Mouse (Mus musculus) neural tube, embryonic 11.5 days (tissue): ENCODE measurements around the gene Fam160b1. TPM values are rescaled to one million over a fixed set of nuclear protein-coding genes. Genes with fewer than 3 reads are reported as not detected.
A peak's percentile ranks its signal among the peaks of the same experiment; 100 is the strongest.

Experiments used
- ATAC-seq: fragments of 200-750 bp; cut with Nextera tagmentation; 2 replicates; pipeline ENCODE4 v1.8.0; 2017; ENCODE audit warnings: moderate number of reproducible peaks, mild to moderate bottlenecking, moderate TSS enrichment, moderate library complexity; ENCODE audit not compliant: insufficient read depth, low FRiP score, low TSS enrichment
- DNase-seq: peaks from one replicate; pipeline ENCODE4 v3.0.0-alpha.2; 2015; ENCODE audit warnings: low spot score
- H3K27ac ChIP-seq: fragments of 300-500 bp; sonication (generic); 2 replicates; pipeline ENCODE4 v1.5.1; 2014; ENCODE audit warnings: low read depth, mild to moderate bottlenecking, low read length
- H3K27me3 ChIP-seq: fragments of 300-500 bp; sonication (generic); 2 replicates; pipeline ENCODE4 v1.6.1; 2014; ENCODE audit warnings: mild to moderate bottlenecking, low read length, mixed read lengths; ENCODE audit not compliant: control insufficient read depth, insufficient read depth
- H3K36me3 ChIP-seq: fragments of 300-500 bp; sonication (generic); 2 replicates; pipeline ENCODE4 v1.6.1; 2014; ENCODE audit warnings: mild to moderate bottlenecking, low read length, moderate library complexity, mixed read lengths; ENCODE audit not compliant: control insufficient read depth, insufficient read depth
- H3K4me1 ChIP-seq: fragments of 300-500 bp; sonication (generic); 2 replicates; pipeline ENCODE4 v1.6.1; 2014; ENCODE audit warnings: low read length, mixed read lengths; ENCODE audit not compliant: control insufficient read depth, insufficient read depth
- H3K4me2 ChIP-seq: fragments of 300-500 bp; sonication (generic); 2 replicates; pipeline ENCODE4 v1.6.1; 2014; ENCODE audit warnings: low read depth, mild to moderate bottlenecking, moderate library complexity
- H3K4me3 ChIP-seq: fragments of 300-500 bp; sonication (generic); 2 replicates; pipeline ENCODE4 v1.5.1; 2014; ENCODE audit warnings: low read depth, low read length
- H3K9ac ChIP-seq: fragments of 300-500 bp; sonication (generic); 2 replicates; pipeline ENCODE4 v1.6.1; 2014; ENCODE audit warnings: mild to moderate bottlenecking, low read length
- H3K9me3 ChIP-seq: fragments of 300-500 bp; sonication (generic); 2 replicates; pipeline ENCODE4 v1.6.1; 2016; ENCODE audit warnings: low read length; ENCODE audit not compliant: control insufficient read depth
- WGBS: fragments of 180-500 bp; shearing (Covaris S2); extraction: QIAGEN DNeasy Blood & Tissue Kit; methylation state at CpG from one replicate; pipeline ENCODE4 v1.1.7; 2014; 5-methylcytosine and 5-hydroxymethylcytosine counted together
- polyA plus RNA-seq: library from polyadenylated mRNA; unstranded; fragments of >200 nt; fragmentation: Nextera tagmentation; extraction: Ambion mirVana; gene quantifications from 2 replicates; pipeline ENCODE4 v1.2.1, GENCODE M21; 2014

Gene Fam160b1
- polyA plus RNA-seq, 1 experiment from 2014 or later, result 17.7 TPM

GRCm38 (mm10) chr19:57413918-57414317 lies 53.4 kb downstream of the Fam160b1 start:
- H3K4me3 ChIP-seq, result no peak overlapping the region
- H3K27me3 ChIP-seq, result no peaks in the 10 kb centered on the region
- no peak for ATAC-seq
- H3K4me1 ChIP-seq, result peaks cover 6% of the 10 kb centered on the region
- WGBS, result 84% methylated on average over 6 of the region's 6 CpGs
- DNase-seq, result no peak
- H3K9ac ChIP-seq, result no peak overlapping the region
- no peak overlapping the region for H3K4me2 ChIP-seq
- no peaks in the 10 kb centered on the region for H3K36me3 ChIP-seq
- no peaks in the 10 kb centered on the region for H3K9me3 ChIP-seq
- H3K27ac ChIP-seq, result no peak overlapping the region

GRCm38 (mm10) chr19:57415031-57415807 lies 54.7 kb downstream of the Fam160b1 start:
- 88% methylated on average over 8 of the region's 8 CpGs for WGBS
- Histone ChIP-seq H3K9ac (no peak overlapping the region), H3K36me3 (no peaks in the 10 kb centered on the region), H3K27me3 (no peaks in the 10 kb centered on the region), H3K27ac (no peak overlapping the region), H3K9me3 (no peaks in the 10 kb centered on the region), H3K4me2 (no peak overlapping the region), H3K4me1 (peaks cover 6% of the 10 kb centered on the region), H3K4me3 (no peak overlapping the region)
- no peak for ATAC-seq
- no peak for DNase-seq

- peak; percentile 21 for DNase-seq
- Histone ChIP-seq H3K27ac (no peak overlapping the region), H3K9ac (no peak overlapping the region), H3K27me3 (no peaks in the 10 kb centered on the region), H3K9me3 (no peaks in the 10 kb centered on the region), H3K36me3 (no peaks in the 10 kb centered on the region), H3K4me1 (no peaks in the 10 kb centered on the region; the same call in 1 of the 2 replicates), H3K4me3 (no peak overlapping the region), H3K4me2 (peak overlapping the region; percentile 13)
- 18% methylated on average over 17 of the region's 17 CpGs for WGBS
- no peak for ATAC-seq
Measured at GRCm38 (mm10) chr19:57417800-57418580, 57.5 kb downstream of the Fam160b1 start.

GRCm38 (mm10) chr19:57423402-57423801 lies 62.9 kb downstream of the Fam160b1 start:
- H3K27ac ChIP-seq, result no peak overlapping the region
- no peaks in the 10 kb centered on the region for H3K27me3 ChIP-seq
- H3K9me3 ChIP-seq, result no peaks in the 10 kb centered on the region
- no peak for DNase-seq
- 27% methylated on average over 3 of the region's 3 CpGs for WGBS
- H3K4me3 ChIP-seq, result no peak overlapping the region
- no peak overlapping the region for H3K9ac ChIP-seq
- no peak for ATAC-seq
- no peak overlapping the region for H3K4me2 ChIP-seq
- no peaks in the 10 kb centered on the region for H3K4me1 ChIP-seq
- no peaks in the 10 kb centered on the region for H3K36me3 ChIP-seq

- WGBS, result 95% methylated on average over 15 of the region's 15 CpGs
- no peak for ATAC-seq
- no peak overlapping the region for H3K9ac ChIP-seq
Measured at GRCm38 (mm10) chr19:57425296-57425695, 64.8 kb downstream of the Fam160b1 start.

DNA sequence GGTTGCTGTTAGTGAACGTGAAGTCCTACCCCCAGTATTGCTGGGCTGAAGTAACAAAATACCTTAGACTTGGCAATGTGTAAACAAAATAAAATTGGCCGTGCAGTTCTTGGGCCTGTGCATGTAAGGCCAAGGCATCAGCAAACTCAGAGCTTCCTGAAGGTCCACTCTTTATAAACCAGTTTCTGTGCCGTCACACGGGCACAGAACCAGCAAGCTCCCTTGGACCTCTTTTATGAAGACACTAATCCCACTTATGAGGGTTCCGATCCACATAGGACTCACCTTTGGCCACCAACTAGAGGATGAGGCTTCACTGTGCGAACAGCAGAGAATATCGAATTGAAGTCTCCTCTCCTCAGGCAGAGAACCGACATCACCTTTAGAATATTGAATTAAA lies 66.4 kb downstream of the Fam160b1 start:
- no peak for DNase-seq
- no peaks in the 10 kb centered on the region for H3K36me3 ChIP-seq
- H3K27ac ChIP-seq, result no peak overlapping the region
- no peak overlapping the region for H3K4me2 ChIP-seq
- WGBS, result 93% methylated on average over 8 of the region's 8 CpGs
- H3K4me3 ChIP-seq, result no peak overlapping the region
- no peaks in the 10 kb centered on the region for H3K27me3 ChIP-seq
- no peak overlapping the region for H3K9ac ChIP-seq
- no peak for ATAC-seq
- H3K4me1 ChIP-seq, result no peaks in the 10 kb centered on the region
- H3K9me3 ChIP-seq, result no peaks in the 10 kb centered on the region

More at GRCm38 (mm10) chr19:57425296-57425695, 64.8 kb downstream of the Fam160b1 start:
- H3K4me2 ChIP-seq, result no peak overlapping the region
- no peaks in the 10 kb centered on the region for H3K4me1 ChIP-seq
- no peaks in the 10 kb centered on the region for H3K27me3 ChIP-seq
- H3K36me3 ChIP-seq, result no peaks in the 10 kb centered on the region
- H3K4me3 ChIP-seq, result no peak overlapping the region
- H3K9me3 ChIP-seq, result no peaks in the 10 kb centered on the region
- DNase-seq, result no peak
- no peak overlapping the region for H3K27ac ChIP-seq

- H3K9ac ChIP-seq, result no peak overlapping the region
- no peak for ATAC-seq
- no peaks in the 10 kb centered on the region for H3K4me1 ChIP-seq
- H3K4me3 ChIP-seq, result no peak overlapping the region
- H3K36me3 ChIP-seq, result no peaks in the 10 kb centered on the region
- no peak overlapping the region for H3K4me2 ChIP-seq
- no peaks in the 10 kb centered on the region for H3K9me3 ChIP-seq
- no peak for DNase-seq
- H3K27me3 ChIP-seq, result no peaks in the 10 kb centered on the region
- WGBS, result 77% methylated on average over 14 of the region's 14 CpGs
- no peak overlapping the region for H3K27ac ChIP-seq
Measured at GRCm38 (mm10) chr19:57427756-57428438, 67.4 kb downstream of the Fam160b1 start.

DNA sequence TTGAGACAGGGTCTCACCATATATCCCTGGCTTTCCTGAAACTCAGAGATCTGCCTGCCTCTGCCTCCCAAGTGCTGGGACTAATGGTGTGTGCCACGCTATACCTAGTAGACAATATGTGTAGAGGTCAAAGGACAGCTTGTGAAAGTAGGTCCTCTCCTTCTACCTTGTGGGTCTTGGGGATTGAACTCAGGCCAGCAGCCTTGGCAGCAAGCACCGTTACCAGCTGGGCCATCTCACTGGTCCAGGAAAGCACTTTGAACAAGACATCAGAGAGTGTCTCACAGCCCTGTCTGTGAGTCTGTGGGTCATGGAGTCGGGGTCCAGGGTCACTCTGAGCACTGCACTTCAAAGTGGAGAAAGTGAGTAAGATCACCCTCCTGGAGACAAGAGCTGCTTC lies 68.2 kb downstream of the Fam160b1 start:
- H3K27me3 ChIP-seq, result no peaks in the 10 kb centered on the region
- ATAC-seq (no peak), DNase-seq (no peak)
- no peaks in the 10 kb centered on the region for H3K9me3 ChIP-seq
- H3K27ac ChIP-seq, result no peak overlapping the region
- H3K4me3 ChIP-seq, result no peak overlapping the region
- no peak overlapping the region for H3K4me2 ChIP-seq
- no peaks in the 10 kb centered on the region for H3K36me3 ChIP-seq
- H3K4me1 ChIP-seq, result no peaks in the 10 kb centered on the region
- H3K9ac ChIP-seq, result no peak overlapping the region
- WGBS, result 89% methylated on average over 3 of the region's 3 CpGs
